Comparison of ENCODE assay signal across 17 mouse cellular contexts in the genomic region with DNA sequence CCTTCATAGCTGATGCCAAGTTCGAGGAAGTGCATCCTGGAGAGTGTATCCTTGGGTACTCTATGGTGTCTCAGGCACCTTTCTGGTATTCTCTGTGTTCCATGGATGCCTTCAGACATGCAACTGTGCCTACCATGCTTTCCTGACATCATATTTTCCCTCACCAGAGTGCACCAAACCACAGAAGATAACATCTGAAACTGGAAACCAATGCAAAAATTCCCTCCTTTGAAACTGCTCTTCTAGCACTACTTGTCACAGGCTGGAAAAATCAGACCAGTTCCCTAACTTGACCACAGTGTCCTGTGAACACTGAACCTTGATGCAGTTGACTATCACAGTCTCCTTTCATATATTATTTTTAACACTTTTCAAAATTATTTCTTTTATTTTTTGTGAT.
"Had no signal": no experiment of that assay in that cellular context is flagged by ENCODE, and none has a peak within 500 bp of the region (broad histone marks: within the 10 kb centered on the region; RNA-seq: fewer than 3 reads in every experiment).

No protein-coding gene starts in this region.

- H3K4me2 ChIP-seq: neural tube, embryonic 12.5 days; neural tube, embryonic 13.5 days; neural tube, embryonic 15.5 days; stomach, embryonic 15.5 days had no signal

- H3K36me3 ChIP-seq: neural tube, embryonic 12.5 days; stomach, embryonic 15.5 days had no signal

- DNase-seq: retina, postnatal 1 day; right cerebral cortex, adult 18-20 months; right cerebral cortex, postnatal 14 days; right cerebral cortex, postnatal 25 days; right cerebral cortex, postnatal 4 days; spleen, adult 18-20 months; thymus, adult 18-20 months; thymus, adult 2 months; thymus, postnatal 14 days; thymus, postnatal 25 days; thymus, postnatal 36 days; thymus, postnatal 4 days had no signal

- H3K9me3 ChIP-seq: neural tube, embryonic 12.5 days; neural tube, embryonic 13.5 days; neural tube, embryonic 15.5 days; stomach, embryonic 15.5 days had no signal

- H3K4me1 ChIP-seq: neural tube, embryonic 12.5 days; neural tube, embryonic 13.5 days; neural tube, embryonic 15.5 days; stomach, embryonic 15.5 days had no signal

- H3K4me3 ChIP-seq: neural tube, embryonic 12.5 days; neural tube, embryonic 13.5 days; neural tube, embryonic 15.5 days; stomach, embryonic 15.5 days had no signal

- H3K9ac ChIP-seq: neural tube, embryonic 12.5 days; neural tube, embryonic 13.5 days; neural tube, embryonic 15.5 days; stomach, embryonic 15.5 days had no signal

- H3K27me3 ChIP-seq: neural tube, embryonic 12.5 days; neural tube, embryonic 13.5 days; neural tube, embryonic 15.5 days; stomach, embryonic 15.5 days had no signal

- H3K27ac ChIP-seq: neural tube, embryonic 12.5 days; neural tube, embryonic 13.5 days; neural tube, embryonic 15.5 days; stomach, embryonic 15.5 days; stomach, postnatal 0 days had no signal
